Mouse (Mus musculus): ENCODE data around the gene Kctd5.

The Kctd5 gene

DNA sequence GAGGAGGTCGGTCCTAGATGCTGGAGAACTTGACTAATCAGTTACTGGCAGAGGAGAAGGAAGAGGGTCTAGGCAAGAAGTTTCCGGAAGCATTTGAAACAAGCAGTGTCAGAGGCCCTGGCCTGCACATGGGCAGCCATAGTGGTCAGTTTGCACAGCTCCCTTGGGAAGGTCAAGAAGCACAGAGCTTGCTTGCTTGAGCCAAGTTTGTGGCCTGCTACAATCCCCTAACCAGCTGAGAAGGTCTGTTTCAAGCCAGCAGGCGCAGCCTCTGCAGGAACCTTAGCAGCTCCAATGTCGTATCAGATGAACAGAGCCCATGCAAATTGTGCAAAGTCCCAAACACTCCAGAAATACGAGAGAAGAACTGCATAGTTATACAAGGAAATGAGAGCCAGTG is 25.2 kb downstream of the Kctd5 start:
- H3K4me1 ChIP-seq (replicated peaks; ENCODE audit: low read depth, low read length) = peaks cover 50% of the 10 kb centered on the region
- no peak for TF ChIP-seq NANOG (IDR thresholded peaks at IDR 0.05; ENCODE audit: borderline replicate concordance, low read length)
- TF ChIP-seq CTCF (conservative IDR thresholded peaks at IDR 0.05; ENCODE audit: low read length) = no peak
- no peak for TF ChIP-seq POU5F1 (IDR thresholded peaks at IDR 0.05; ENCODE audit: borderline replicate concordance, low read length)
- H3K36me3 ChIP-seq (ENCODE audit: insufficient read depth, low read length) = peaks cover 61% of the 10 kb centered on the region
- no peaks in the 10 kb centered on the region for H3K9me3 ChIP-seq (ENCODE audit: low read length)
- H3K4me3 ChIP-seq (replicated peaks; ENCODE audit: low read length) = no peak overlapping the region
- H3K27me3 ChIP-seq (ENCODE audit: insufficient read depth, low read length) = no peaks in the 10 kb centered on the region

DNA sequence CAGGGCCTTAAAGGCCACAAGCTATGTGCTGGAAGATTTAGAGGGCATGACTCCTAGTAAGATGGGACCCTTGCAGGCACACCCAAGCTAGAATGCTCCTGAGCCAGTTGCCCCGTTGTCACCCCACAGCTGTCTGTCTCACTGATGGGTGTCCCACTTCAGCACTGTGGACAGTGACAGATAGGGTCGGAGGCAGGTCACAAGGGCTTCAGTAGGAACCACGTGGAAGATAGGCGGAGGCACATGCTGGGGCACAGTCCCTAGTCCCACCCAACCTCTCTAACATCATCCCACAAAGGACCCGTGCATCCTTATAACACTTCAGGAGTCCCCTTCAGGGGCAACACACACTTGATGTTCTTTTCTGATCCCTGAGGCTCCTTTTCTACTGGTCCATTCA is 27.3 kb downstream of the Kctd5 start:
- Histone ChIP-seq H3K27me3 (ENCODE audit: insufficient read depth, low read length) (no peaks in the 10 kb centered on the region), H3K4me3 (replicated peaks; ENCODE audit: low read length) (no peak overlapping the region), H3K36me3 (ENCODE audit: insufficient read depth, low read length) (peaks cover 42% of the 10 kb centered on the region), H3K4me1 (replicated peaks; ENCODE audit: low read depth, low read length) (peaks cover 49% of the 10 kb centered on the region), H3K9me3 (ENCODE audit: low read length) (no peaks in the 10 kb centered on the region)
- TF ChIP-seq POU5F1 (IDR thresholded peaks at IDR 0.05; ENCODE audit: borderline replicate concordance, low read length) (no peak), CTCF (conservative IDR thresholded peaks at IDR 0.05; ENCODE audit: low read length) (no peak), NANOG (IDR thresholded peaks at IDR 0.05; ENCODE audit: borderline replicate concordance, low read length) (no peak)

DNA sequence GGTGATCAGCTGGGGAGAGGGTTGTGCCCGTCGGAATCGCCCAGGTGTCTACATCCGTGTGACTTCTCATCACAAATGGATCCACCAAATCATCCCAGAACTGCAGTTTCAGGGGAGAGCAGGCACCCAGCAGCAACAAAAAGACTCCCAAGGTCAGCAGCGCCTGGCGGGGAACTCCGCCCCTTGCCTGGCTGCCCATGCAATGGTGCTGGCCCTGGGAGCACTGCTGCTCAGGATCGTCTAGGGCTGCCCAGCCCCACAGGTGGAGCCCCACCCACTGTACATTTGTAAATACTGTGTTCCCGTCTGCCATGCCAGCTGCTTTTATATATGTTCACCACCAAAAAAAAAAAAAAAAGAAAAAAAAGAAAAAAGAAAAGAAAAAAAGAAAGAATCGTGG is 27.7 kb downstream of the Kctd5 start:
- Histone ChIP-seq H3K9me3 (ENCODE audit: low read length) (no peaks in the 10 kb centered on the region), H3K36me3 (ENCODE audit: insufficient read depth, low read length) (peaks cover 38% of the 10 kb centered on the region), H3K27me3 (ENCODE audit: insufficient read depth, low read length) (no peaks in the 10 kb centered on the region), H3K4me3 (replicated peaks; ENCODE audit: low read length) (no peak overlapping the region), H3K4me1 (replicated peaks; ENCODE audit: low read depth, low read length) (peaks cover 49% of the 10 kb centered on the region)
- TF ChIP-seq CTCF (conservative IDR thresholded peaks at IDR 0.05; ENCODE audit: low read length) = no peak
- no peak for TF ChIP-seq NANOG (IDR thresholded peaks at IDR 0.05; ENCODE audit: borderline replicate concordance, low read length)
- no peak for TF ChIP-seq POU5F1 (IDR thresholded peaks at IDR 0.05; ENCODE audit: borderline replicate concordance, low read length)

DNA sequence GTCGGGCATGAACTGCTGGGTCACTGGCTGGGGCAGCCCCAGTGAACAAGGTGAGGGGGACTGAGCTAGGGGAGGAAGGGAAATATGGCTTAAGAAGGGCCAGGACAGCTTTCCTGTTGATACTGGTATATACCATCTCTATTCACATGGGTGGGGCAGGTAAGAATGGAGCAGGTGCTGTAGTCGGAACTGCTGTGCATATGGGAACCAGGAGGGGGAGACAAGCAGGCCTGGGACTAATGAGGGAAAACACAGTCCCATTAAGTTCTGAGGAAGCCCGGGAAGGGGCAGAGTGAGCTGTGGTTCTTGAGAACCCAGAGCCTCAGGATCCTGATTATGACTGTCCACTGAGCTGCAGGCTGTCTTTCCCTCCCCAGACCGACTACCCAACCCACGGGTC is 28.8 kb downstream of the Kctd5 start:
- Histone ChIP-seq H3K9me3 (ENCODE audit: low read length) (no peaks in the 10 kb centered on the region), H3K27me3 (ENCODE audit: insufficient read depth, low read length) (no peaks in the 10 kb centered on the region), H3K36me3 (ENCODE audit: insufficient read depth, low read length) (peaks cover 31% of the 10 kb centered on the region), H3K4me3 (replicated peaks; ENCODE audit: low read length) (no peak overlapping the region), H3K4me1 (replicated peaks; ENCODE audit: low read depth, low read length) (peaks cover 49% of the 10 kb centered on the region)
- peak; percentile 47 for TF ChIP-seq CTCF (conservative IDR thresholded peaks at IDR 0.05; ENCODE audit: low read length)
- TF ChIP-seq POU5F1 (IDR thresholded peaks at IDR 0.05; ENCODE audit: borderline replicate concordance, low read length) = no peak

DNA sequence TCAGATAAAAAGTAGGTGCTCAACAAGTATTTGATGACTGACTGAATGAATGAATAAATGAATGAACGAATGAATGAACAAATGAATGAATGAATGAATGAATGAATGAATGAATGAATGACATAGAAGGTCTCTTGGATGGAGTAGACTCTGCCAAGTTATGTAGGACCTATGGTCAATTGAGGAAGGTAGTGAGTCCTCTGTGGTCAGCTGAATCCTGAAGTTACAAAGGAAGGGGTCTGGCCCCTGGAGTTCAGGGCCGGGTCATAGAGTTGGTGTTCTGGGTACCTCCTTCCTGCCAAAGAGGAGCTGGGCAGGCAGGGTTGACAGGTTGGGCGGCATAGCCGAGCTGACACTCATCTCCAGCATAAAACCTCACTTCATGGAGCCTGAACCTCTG is 35.4 kb downstream of the Kctd5 start, which contains the start of gene Prss27:
Prss27 (plus strand) TSS at position 301 of the 400 bp plus-strand sequence.
- Histone ChIP-seq H3K27me3 (ENCODE audit: insufficient read depth, low read length) (no peaks in the 10 kb centered on the region), H3K4me1 (replicated peaks; ENCODE audit: low read depth, low read length) (peaks cover 36% of the 10 kb centered on the region), H3K4me3 (replicated peaks; ENCODE audit: low read length) (peak within 1 kb of the TSS; percentile 35; the same call in 1 of the 2 replicates), H3K9me3 (ENCODE audit: low read length) (no peaks in the 10 kb centered on the region), H3K36me3 (ENCODE audit: insufficient read depth, low read length) (no peaks in the 10 kb centered on the region)
- TF ChIP-seq NANOG (IDR thresholded peaks at IDR 0.05; ENCODE audit: borderline replicate concordance, low read length) (no peak), CTCF (conservative IDR thresholded peaks at IDR 0.05; ENCODE audit: low read length) (no peak), POU5F1 (IDR thresholded peaks at IDR 0.05; ENCODE audit: borderline replicate concordance, low read length) (no peak)

DNA sequence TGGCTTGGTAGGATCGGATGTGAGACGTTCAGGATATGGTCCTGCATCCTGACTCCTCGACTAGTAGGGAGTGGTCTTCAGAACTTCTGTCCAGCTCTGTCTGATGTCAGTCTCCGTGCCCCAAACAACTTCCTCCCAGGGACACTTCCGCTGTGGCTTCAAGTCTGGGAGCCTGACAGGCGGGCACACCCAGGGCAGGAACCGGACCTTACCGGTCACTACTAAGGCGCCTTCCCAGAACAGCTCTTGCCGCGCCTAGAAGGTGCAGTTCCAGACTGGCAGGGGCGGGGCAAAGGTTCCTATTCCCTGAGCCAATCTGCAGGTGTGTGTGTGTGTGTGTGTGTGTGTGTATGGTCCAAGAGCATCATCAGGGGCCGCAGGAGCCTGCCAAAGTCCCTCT is 35.9 kb downstream of the Kctd5 start:
- peaks cover 39% of the 10 kb centered on the region for H3K4me1 ChIP-seq (replicated peaks; ENCODE audit: low read depth, low read length)
- H3K4me3 ChIP-seq (replicated peaks; ENCODE audit: low read length) = peak overlapping the region; percentile 35; the same call in 1 of the 2 replicates
- no peaks in the 10 kb centered on the region for H3K27me3 ChIP-seq (ENCODE audit: insufficient read depth, low read length)
- TF ChIP-seq NANOG (IDR thresholded peaks at IDR 0.05; ENCODE audit: borderline replicate concordance, low read length) (no peak), CTCF (conservative IDR thresholded peaks at IDR 0.05; ENCODE audit: low read length) (no peak), POU5F1 (IDR thresholded peaks at IDR 0.05; ENCODE audit: borderline replicate concordance, low read length) (no peak)
- no peaks in the 10 kb centered on the region for H3K9me3 ChIP-seq (ENCODE audit: low read length)
- H3K36me3 ChIP-seq (ENCODE audit: insufficient read depth, low read length) = no peaks in the 10 kb centered on the region

DNA sequence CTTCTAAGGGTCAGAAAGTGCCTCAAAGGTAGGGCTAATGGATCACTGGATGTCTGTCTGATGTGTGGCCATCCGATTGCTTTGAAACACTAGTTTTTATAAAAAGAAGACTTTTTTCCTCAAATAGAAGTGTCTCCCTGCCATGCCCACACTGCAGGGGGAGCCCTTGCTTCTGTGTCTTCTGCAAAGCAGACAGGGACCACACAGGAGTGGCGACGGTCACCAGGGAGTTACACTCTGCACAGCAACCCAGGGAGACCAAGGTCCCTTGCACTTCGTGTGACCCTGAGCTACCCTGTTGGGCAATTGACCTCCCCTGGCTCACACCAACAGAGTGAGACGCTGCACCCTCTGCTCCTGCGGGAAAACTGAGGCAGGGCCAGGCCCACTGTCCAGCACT is 36.3 kb downstream of the Kctd5 start:
- Histone ChIP-seq H3K4me3 (replicated peaks; ENCODE audit: low read length) (peak overlapping the region; percentile 35; the same call in 1 of the 2 replicates), H3K9me3 (ENCODE audit: low read length) (no peaks in the 10 kb centered on the region), H3K36me3 (ENCODE audit: insufficient read depth, low read length) (no peaks in the 10 kb centered on the region), H3K27me3 (ENCODE audit: insufficient read depth, low read length) (no peaks in the 10 kb centered on the region), H3K4me1 (replicated peaks; ENCODE audit: low read depth, low read length) (peaks cover 43% of the 10 kb centered on the region)
- no peak for TF ChIP-seq CTCF (conservative IDR thresholded peaks at IDR 0.05; ENCODE audit: low read length)
- no peak for TF ChIP-seq NANOG (IDR thresholded peaks at IDR 0.05; ENCODE audit: borderline replicate concordance, low read length)
- no peak for TF ChIP-seq POU5F1 (IDR thresholded peaks at IDR 0.05; ENCODE audit: borderline replicate concordance, low read length)

DNA sequence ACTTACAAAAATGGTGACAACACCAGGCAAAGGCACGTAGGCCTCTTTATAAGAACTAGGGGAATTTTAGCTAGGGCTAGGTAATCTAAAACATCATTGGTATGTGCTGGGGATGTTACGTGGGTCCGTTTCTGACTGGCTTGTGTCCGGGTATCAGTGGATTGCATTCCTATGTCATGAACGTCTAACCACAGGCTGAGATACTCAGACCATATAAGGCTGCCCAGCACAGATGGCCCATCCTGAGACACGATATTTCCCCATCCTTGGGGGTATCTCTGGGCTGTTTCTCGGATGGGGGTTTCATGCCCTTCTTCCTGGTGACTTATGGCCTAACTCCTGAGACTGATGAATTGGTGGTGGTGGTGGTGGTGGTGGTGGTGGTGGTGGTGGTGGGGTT is 38.2 kb downstream of the Kctd5 start:
- TF ChIP-seq POU5F1 (IDR thresholded peaks at IDR 0.05; ENCODE audit: borderline replicate concordance, low read length) (no peak), NANOG (IDR thresholded peaks at IDR 0.05; ENCODE audit: borderline replicate concordance, low read length) (no peak), CTCF (conservative IDR thresholded peaks at IDR 0.05; ENCODE audit: low read length) (no peak)
- no peaks in the 10 kb centered on the region for H3K27me3 ChIP-seq (ENCODE audit: insufficient read depth, low read length)
- H3K4me1 ChIP-seq (replicated peaks; ENCODE audit: low read depth, low read length) = peaks cover 49% of the 10 kb centered on the region
- no peaks in the 10 kb centered on the region for H3K9me3 ChIP-seq (ENCODE audit: low read length)
- no peak overlapping the region for H3K4me3 ChIP-seq (replicated peaks; ENCODE audit: low read length)
- H3K36me3 ChIP-seq (ENCODE audit: insufficient read depth, low read length) = no peaks in the 10 kb centered on the region

DNA sequence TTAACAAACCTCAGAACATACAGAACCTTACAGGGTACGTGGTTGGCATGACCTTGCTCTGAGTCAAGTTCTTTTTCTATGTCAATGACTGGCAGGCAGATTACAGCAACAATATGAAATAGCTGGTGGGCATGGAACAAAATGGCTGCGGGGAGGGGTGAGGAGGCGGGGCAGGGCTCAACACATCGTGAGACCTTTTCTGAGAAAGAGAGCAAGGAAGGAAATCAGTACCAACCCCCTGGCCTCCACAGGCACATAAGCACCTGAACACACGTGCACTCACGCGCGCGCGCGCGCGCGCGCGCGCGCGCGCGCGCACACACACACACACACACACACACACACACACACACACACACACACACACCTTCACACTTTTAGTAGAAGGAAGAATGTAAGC is 42.7 kb downstream of the Kctd5 start:
- H3K4me3 ChIP-seq (replicated peaks; ENCODE audit: low read length) = peak overlapping the region; percentile 63
- no peak for TF ChIP-seq CTCF (conservative IDR thresholded peaks at IDR 0.05; ENCODE audit: low read length)
- no peak for TF ChIP-seq POU5F1 (IDR thresholded peaks at IDR 0.05; ENCODE audit: borderline replicate concordance, low read length)
- TF ChIP-seq NANOG (IDR thresholded peaks at IDR 0.05; ENCODE audit: borderline replicate concordance, low read length) = no peak
- no peaks in the 10 kb centered on the region for H3K27me3 ChIP-seq (ENCODE audit: insufficient read depth, low read length)
- peaks cover 44% of the 10 kb centered on the region for H3K4me1 ChIP-seq (replicated peaks; ENCODE audit: low read depth, low read length)
- no peaks in the 10 kb centered on the region for H3K36me3 ChIP-seq (ENCODE audit: insufficient read depth, low read length)
- H3K9me3 ChIP-seq (ENCODE audit: low read length) = no peaks in the 10 kb centered on the region
